Mouse (Mus musculus) CH12.LX (cell line): ENCODE results near the gene Wfikkn1. TPM values are rescaled to one million over a fixed set of nuclear protein-coding genes. Genes with fewer than 3 reads are reported as not detected.
A peak's percentile ranks its signal among the peaks of the same experiment; 100 is the strongest.

Source experiments
- DNase-seq: peaks from one replicate; pipeline ENCODE4 v3.0.0-alpha.2; 2013; ENCODE audit errors: extremely low read depth
- H3K27ac ChIP-seq: 2 replicates; pipeline ENCODE4 v1.5.1; 2012; ENCODE audit warnings: low read depth, mild to moderate bottlenecking, control low read depth, moderate library complexity; ENCODE audit not compliant: insufficient read depth
- H3K27me3 ChIP-seq: replicated peaks from 2 replicates; pipeline ENCODE3; 2012; ENCODE audit warnings: inconsistent platforms
- H3K36me3 ChIP-seq, 2 experiments: replicated peaks in 1 of 2; 2 replicates each; pipeline versions ENCODE3 to v1.6.1; 2012; ENCODE audit warnings: inconsistent platforms in 1 of 2, low read length in 1 of 2, mild to moderate bottlenecking in 1 of 2, mixed read lengths in 1 of 2, moderate library complexity in 1 of 2; ENCODE audit not compliant: control insufficient read depth in 1 of 2, insufficient read depth in 1 of 2
- H3K4me1 ChIP-seq, 2 experiments: 2 replicates each; pipeline ENCODE4 v1.6.1; 2012; ENCODE audit warnings: inconsistent platforms in 1 of 2, moderate library complexity in 1 of 2; ENCODE audit not compliant: insufficient read depth in 2 of 2, control insufficient read depth in 1 of 2
- H3K4me2 ChIP-seq: 2 replicates; pipeline ENCODE4 v1.6.1; 2012; ENCODE audit warnings: low read depth, mild to moderate bottlenecking, control low read depth; ENCODE audit not compliant: poor library complexity, insufficient read depth, severe bottlenecking
- H3K4me3 ChIP-seq, 3 experiments: fragments of 150-350 bp in 1 of 3; sonication (generic) in 1 of 3; replicated peaks in 1 of 3; 2 replicates each; pipeline versions ENCODE3 to v1.5.1; 2011 to 2012; ENCODE audit warnings: low read depth in 2 of 3, low read length in 2 of 3, mild to moderate bottlenecking in 2 of 3, moderate library complexity in 2 of 3, control low read depth in 1 of 3, improper control_type of control experiment in 1 of 3, inconsistent platforms in 1 of 3, mixed read lengths in 1 of 3; ENCODE audit not compliant: poor library complexity in 1 of 3
- H3K79me2 ChIP-seq: replicated peaks from 2 replicates; pipeline ENCODE4 v1.6.1; 2012; ENCODE audit warnings: mild to moderate bottlenecking, moderate library complexity; ENCODE audit not compliant: control insufficient read depth, poor library complexity, insufficient read depth, severe bottlenecking; ENCODE audit errors: extremely low read depth
- H3K9ac ChIP-seq: 2 replicates; pipeline ENCODE4 v1.6.1; 2012; ENCODE audit warnings: low read depth, mild to moderate bottlenecking, control low read depth, moderate library complexity; ENCODE audit not compliant: insufficient read depth
- H3K9me3 ChIP-seq: replicated peaks from 2 replicates; pipeline ENCODE3; 2012; ENCODE audit warnings: low read length, inconsistent platforms, mixed read lengths
- BHLHE40 ChIP-seq: IDR thresholded peaks from 2 replicates; pipeline ENCODE4 v1.6.1; 2011; ENCODE audit warnings: mild to moderate bottlenecking, low read depth, low read length, improper control_type of control experiment
- CHD1 ChIP-seq: IDR thresholded peaks from 2 replicates; pipeline ENCODE4 v1.6.1; 2012; ENCODE audit warnings: low read depth, low read length, improper control_type of control experiment, inconsistent platforms
- CHD2 ChIP-seq: IDR thresholded peaks from 2 replicates; pipeline ENCODE4 v1.6.1; 2011; ENCODE audit warnings: low read length, improper control_type of control experiment
- CTCF ChIP-seq, 2 experiments: IDR thresholded peaks in 1 of 2; conservative IDR thresholded peaks in 1 of 2; 2 replicates each; pipeline ENCODE4 v1.5.1; 2011 to 2012; ENCODE audit warnings: low read depth in 2 of 2, low read length in 2 of 2, improper control_type of control experiment in 1 of 2, inconsistent platforms in 1 of 2, mild to moderate bottlenecking in 1 of 2, moderate library complexity in 1 of 2
- ETS1 ChIP-seq: conservative IDR thresholded peaks from 2 replicates; pipeline ENCODE4 v1.6.1; 2012; ENCODE audit warnings: low read depth, mild to moderate bottlenecking, inconsistent platforms, low read length, improper control_type of control experiment, moderate library complexity
- GABPA ChIP-seq: IDR thresholded peaks from 2 replicates; pipeline ENCODE4 v1.6.1; 2012; ENCODE audit warnings: low read depth, low read length, improper control_type of control experiment, inconsistent platforms; ENCODE audit not compliant: insufficient replicate concordance
- MAX ChIP-seq: IDR thresholded peaks from 2 replicates; pipeline ENCODE4 v1.6.1; 2011; ENCODE audit warnings: low read length, improper control_type of control experiment
- MEF2A ChIP-seq: IDR thresholded peaks from 2 replicates; pipeline ENCODE4 v1.6.1; 2014; ENCODE audit warnings: low read depth, mild to moderate bottlenecking, inconsistent platforms, low read length, improper control_type of control experiment, borderline replicate concordance
- MXI1 ChIP-seq: IDR thresholded peaks from 2 replicates; pipeline ENCODE4 v1.6.1; 2011; ENCODE audit warnings: mild to moderate bottlenecking, low read depth, low read length, improper control_type of control experiment
- MYC ChIP-seq: IDR thresholded peaks from 2 replicates; pipeline ENCODE4 v1.6.1; 2011; ENCODE audit warnings: low read depth, mild to moderate bottlenecking, improper control_type of control experiment, low read length
- POLR2A ChIP-seq: IDR thresholded peaks from 2 replicates; pipeline ENCODE4 v1.6.1; 2011; ENCODE audit warnings: low read depth, mild to moderate bottlenecking, improper control_type of control experiment, low read length
- POLR2AphosphoS2 ChIP-seq: IDR thresholded peaks from 2 replicates; pipeline ENCODE4 v1.6.1; 2011; ENCODE audit warnings: low read depth, low read length, improper control_type of control experiment
- USF1 ChIP-seq: IDR thresholded peaks from 2 replicates; pipeline ENCODE4 v1.6.1; 2014; ENCODE audit warnings: low read depth, mild to moderate bottlenecking, inconsistent platforms, low read length, improper control_type of control experiment
- ZKSCAN1 ChIP-seq: IDR thresholded peaks from 2 replicates; pipeline ENCODE4 v1.6.1; 2012; ENCODE audit warnings: low read depth, inconsistent platforms, low read length, improper control_type of control experiment, borderline replicate concordance
- dilution Hi-C: fragments of 300-500 bp; cut with MboI; formaldehyde crosslinking; loops from 2 replicates; pipeline ENCODE4 v1.14.3; 2020; ENCODE audit warnings: low sequenced_read_pairs; ENCODE audit not compliant: extremely low pct_unique_long_range_greater_than_20kb, extremely low pct_ligation_motif_present
- in situ Hi-C: fragments of 300-500 bp; cut with MboI; formaldehyde crosslinking; loops from 3 replicates; pipeline ENCODE4 v1.14.3; 2019; ENCODE audit warnings: low sequenced_read_pairs, low pct_ligation_motif_present, low pct_unique_long_range_greater_than_20kb, mixed read lengths
- polyA plus RNA-seq: library from polyadenylated mRNA; unstranded; fragments of >175 nt; gene quantifications from 2 replicates; pipeline ENCODE4 v1.2.1, GENCODE M21; 2012; ENCODE audit warnings: low read depth; ENCODE audit not compliant: insufficient read length
- total RNA-seq, 2 experiments: library from RNA; depleted of rRNA; stranded (reverse); fragments of 300-350 nt in 1 of 2; fragments of >200 nt in 1 of 2; gene quantifications; 2 replicates each; pipeline ENCODE4 v1.2.3; 2012 to 2014

Wfikkn1 gene
- total and polyA plus RNA-seq, 3 experiments: 0.34 to 0.69 TPM; not detected in 1

DNA sequence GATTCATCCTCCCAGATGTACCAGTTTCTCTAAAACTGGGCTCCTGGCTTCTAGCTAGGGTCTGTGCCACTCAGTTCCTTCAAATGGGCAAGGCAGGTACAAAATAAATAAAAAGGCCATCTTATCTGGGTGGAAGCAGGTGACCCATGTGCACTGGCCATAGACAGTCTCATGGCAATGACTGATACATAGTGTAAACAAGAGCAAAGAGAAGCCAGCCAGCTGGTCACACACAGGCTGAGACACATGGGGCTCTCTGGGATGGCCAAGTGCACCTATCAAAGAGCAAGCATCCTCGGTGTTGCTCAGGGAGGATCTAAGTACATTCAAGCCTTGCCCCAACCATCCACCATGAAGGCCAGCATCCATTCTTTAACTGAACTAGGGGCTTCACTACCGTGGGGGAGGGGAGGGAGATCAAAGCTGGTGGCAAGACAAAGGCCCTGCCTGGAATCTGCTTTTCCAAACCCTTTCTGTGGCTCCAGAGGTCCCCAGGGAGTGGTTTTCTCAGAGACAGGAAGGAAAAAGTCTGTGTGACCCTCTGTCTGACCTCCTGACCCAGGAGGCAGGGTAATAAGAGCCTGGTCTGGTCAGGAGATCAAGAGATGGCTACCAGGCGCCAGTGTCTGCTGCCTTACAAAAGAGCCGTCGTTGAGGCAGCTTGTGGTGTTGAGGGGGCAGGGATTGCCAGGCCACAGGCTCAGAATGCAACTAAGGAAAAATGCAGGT, 419 bp upstream of the Wfikkn1 start:
- H3K79me2 ChIP-seq: no peaks in the 10 kb centered on the region
- TF ChIP-seq MYC (no peak), POLR2A (no peak), BHLHE40 (no peak), ETS1 (no peak), USF1 (no peak), POLR2AphosphoS2 (0 out of 2 replicates have a peak, but pooled peaks have one; percentile 49), ZKSCAN1 (no peak)
- H3K36me3 ChIP-seq: peaks cover 60 to 94% of the 10 kb centered on the region in 2 experiments
- H3K4me2 ChIP-seq: no peak overlapping the region
- in situ Hi-C loops: loop anchor here (5.0 kb wide), 3 partner anchors 36 to 211 kb away; partner anchors contain the start of genes Decr2 and Rab40c
- peaks cover 4 to 12% of the 10 kb centered on the region in 2 experiments for H3K4me1 ChIP-seq
- no peaks in the 10 kb centered on the region for H3K9me3 ChIP-seq
- no peak overlapping the region for H3K27ac ChIP-seq
- H3K4me3 ChIP-seq: no peak overlapping the region
- no peaks in the 10 kb centered on the region for H3K27me3 ChIP-seq
- dilution Hi-C loops: no loop called here
- no peak for DNase-seq
- no peak overlapping the region for H3K9ac ChIP-seq

DNA sequence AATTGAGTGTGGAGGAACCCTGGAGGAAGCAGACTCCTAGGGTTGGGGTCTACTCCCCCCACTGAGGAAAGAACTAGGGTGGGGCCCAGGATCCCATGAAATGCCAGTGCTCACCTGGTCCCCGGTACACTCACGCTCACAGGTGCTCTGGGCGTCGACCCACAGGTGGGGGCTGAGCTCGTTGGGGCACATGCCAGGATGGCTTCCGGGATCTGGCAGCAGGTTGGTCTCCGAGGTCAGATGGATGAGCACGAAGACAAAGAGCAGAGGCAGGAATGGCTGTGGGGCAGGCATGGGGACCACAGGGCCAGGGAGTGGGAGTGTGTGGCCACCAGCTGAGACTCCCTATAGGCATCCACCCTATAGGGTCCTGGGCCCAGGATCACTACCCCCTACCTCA, 908 bp downstream of the Wfikkn1 start:
- Histone ChIP-seq H3K9me3 (no peaks in the 10 kb centered on the region), H3K4me1 (peaks cover 4 to 11% of the 10 kb centered on the region in 2 experiments), H3K36me3 (peaks cover 56 to 81% of the 10 kb centered on the region in 2 experiments), H3K9ac (no peak overlapping the region), H3K4me3 (no peak overlapping the region), H3K4me2 (no peak overlapping the region), H3K27ac (no peak overlapping the region), H3K27me3 (no peaks in the 10 kb centered on the region), H3K79me2 (no peaks in the 10 kb centered on the region)
- DNase-seq: no peak
- in situ Hi-C loops (loop anchor here (5.0 kb wide), 3 partner anchors 38 to 213 kb away; partner anchors contain the start of genes Decr2 and Rab40c), dilution Hi-C loops (no loop called here)
- TF ChIP-seq ZKSCAN1 (no peak), MXI1 (no peak), CHD1 (no peak), GABPA (no peak), POLR2A (no peak), CHD2 (no peak)

DNA sequence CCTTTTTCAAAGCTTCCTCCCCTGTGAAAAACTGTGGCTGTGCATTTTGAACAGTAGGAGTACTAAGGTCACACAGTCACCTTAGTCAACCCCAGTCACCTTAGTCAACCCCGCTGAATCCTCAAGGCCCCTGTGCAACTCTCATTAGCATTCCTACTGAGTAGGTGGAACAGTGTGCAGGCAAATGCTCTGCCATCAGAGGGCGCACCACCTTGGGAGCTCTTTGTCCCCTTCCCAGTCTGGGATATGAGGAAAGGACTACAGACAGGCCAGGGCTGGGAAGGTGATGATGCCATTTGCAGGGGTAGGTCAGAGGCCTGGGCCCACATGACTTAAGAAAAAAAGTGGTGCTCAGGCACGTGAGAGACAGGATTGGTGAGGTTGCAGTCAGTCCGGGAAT, 1.4 kb downstream of the Wfikkn1 start:
- no peaks in the 10 kb centered on the region for H3K79me2 ChIP-seq
- no peaks in the 10 kb centered on the region for H3K27me3 ChIP-seq
- peaks cover 51 to 77% of the 10 kb centered on the region in 2 experiments for H3K36me3 ChIP-seq
- no peak for DNase-seq
- H3K9ac ChIP-seq: no peak overlapping the region
- TF ChIP-seq MEF2A (no peak), CTCF (conservative IDR thresholded peaks at IDR 0.05 in 1 of 2, IDR thresholded peaks at IDR 0.05 in 1 of 2; ENCODE audit: low read depth in 2 of 2, low read length in 2 of 2) (peak; percentile 22 to 45; a peak in 3 of 4 replicates), MAX (no peak), ZKSCAN1 (no peak), POLR2AphosphoS2 (no peak)
- H3K9me3 ChIP-seq: no peaks in the 10 kb centered on the region
- peaks cover 4 to 12% of the 10 kb centered on the region in 2 experiments for H3K4me1 ChIP-seq
- in situ Hi-C loops: no loop called here
- no peak overlapping the region for H3K27ac ChIP-seq
- H3K4me3 ChIP-seq: no peak overlapping the region
- dilution Hi-C loops: no loop called here
- no peak overlapping the region for H3K4me2 ChIP-seq
